Mouse (Mus musculus) heart, postnatal 25 days (tissue): ENCODE results near the gene Twist2. TPM values are rescaled to one million over a fixed set of nuclear protein-coding genes. Genes with fewer than 3 reads are reported as not detected.

ENCODE experiments used
- DNase-seq: peaks from one replicate; pipeline ENCODE4 v3.0.0; 2022; ENCODE audit warnings: low spot score
- intact Hi-C: fragments of 180-260 bp; cut with DNase I; formaldehyde crosslinking; loops from one replicate; pipeline ENCODE4 v1.15.1; 2025
- total RNA-seq, 2 experiments: library from RNA; stranded (reverse); gene quantifications; 2 replicates each; pipeline ENCODE4 v1.2.3; 2021

Gene Twist2
- 1 to 10 TPM; 1.2 to 1.9 TPM for total RNA-seq

DNA sequence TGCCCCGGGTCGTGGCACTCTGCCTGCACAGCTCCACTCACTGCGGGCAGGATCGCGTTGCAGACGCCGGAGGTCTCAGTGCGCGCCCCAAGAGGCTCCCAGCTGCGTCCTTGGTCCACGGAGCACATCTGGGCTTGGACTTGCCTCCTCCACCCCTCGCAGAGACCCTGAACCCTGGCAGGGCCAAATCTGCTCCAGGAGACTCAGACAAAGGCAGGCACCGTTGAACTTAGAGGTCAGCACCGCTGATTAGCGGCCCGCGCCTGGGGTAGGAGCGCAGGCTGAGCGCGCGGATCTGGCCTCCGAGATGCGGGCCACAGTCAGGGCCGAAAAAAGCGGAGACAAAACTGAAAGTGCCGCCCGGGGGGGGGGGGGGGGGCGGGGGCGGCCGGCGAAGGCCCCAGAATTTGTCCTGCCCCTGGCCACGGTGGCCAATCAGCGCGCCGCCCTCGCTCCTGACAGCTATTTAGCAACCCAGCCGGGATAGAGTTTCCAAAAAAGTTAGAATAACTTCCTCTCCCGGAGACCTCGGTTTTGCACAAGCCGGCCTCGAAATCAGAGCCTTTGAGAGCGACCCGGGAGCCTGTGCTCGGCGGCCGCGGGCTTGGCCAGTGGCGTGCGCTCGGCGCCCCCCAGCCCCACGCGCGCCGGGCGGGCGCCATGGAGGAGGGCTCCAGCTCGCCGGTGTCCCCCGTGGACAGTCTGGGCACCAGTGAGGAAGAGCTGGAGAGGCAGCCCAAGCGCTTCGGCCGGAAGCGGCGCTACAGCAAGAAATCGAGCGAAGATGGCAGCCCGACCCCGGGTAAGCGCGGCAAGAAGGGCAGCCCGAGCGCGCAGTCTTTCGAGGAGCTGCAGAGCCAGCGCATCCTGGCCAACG lies at the start of gene Twist2:
Gene Twist2 (plus strand): TSS at position 495 of the 877 bp plus-strand sequence.
- peak; percentile 63 for DNase-seq
- intact Hi-C loops: no loop called here

DNA sequence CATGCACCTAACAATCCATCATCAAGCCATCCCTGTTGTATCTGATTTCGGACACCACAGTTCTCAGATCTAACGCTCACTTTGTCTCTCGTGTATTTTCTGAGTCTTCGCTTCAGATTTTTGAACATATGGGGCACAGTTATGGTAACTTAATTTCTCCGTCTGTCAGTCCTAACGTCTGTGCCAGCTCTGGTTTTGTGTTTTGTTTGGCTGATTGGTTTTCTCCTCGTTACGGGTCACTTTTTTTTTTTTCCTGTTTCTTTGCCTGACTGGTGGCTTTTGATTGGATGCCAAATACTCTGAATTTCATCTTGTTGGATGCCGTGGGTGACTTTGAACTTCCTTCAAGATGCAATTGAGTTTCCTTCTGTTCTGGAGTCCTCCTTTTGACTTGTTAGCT lies 48.3 kb upstream of the Twist2 start:
- intact Hi-C loops: loop anchor here (10.0 kb wide), 1 partner anchor 178 kb away; no protein-coding TSS in a partner anchor
- DNase-seq: no peak

DNA sequence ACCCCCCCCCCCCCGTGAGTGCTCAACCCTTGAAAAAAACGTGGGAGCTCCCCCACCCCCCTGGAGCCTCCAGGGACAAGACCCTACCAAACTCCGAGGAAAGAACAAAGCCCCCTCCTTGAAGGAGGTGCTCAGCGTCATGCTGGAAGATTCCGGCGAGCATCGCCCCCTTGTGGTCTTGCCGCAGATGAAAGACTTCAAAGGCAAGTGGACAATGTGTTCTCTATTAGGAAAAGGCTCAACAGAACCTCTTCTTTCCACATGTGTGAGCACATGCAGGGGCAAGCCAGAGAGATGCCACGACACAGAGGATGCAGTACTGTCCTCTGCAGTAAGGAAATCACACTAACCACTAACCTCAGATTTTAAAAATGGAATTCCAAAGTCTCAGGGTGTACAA lies 46.2 kb upstream of the Twist2 start:
- intact Hi-C loops: loop anchor here (2.0 to 10.0 kb wide), 3 partner anchors 120 to 232 kb away; no protein-coding TSS in a partner anchor
- DNase-seq: peak; percentile 17

GRCm38 (mm10) chr1:91757292-91757691 lies 44.0 kb upstream of the Twist2 start:
- intact Hi-C loops: loop anchor here (10.0 kb wide), 1 partner anchor 182 kb away; no protein-coding TSS in a partner anchor

GRCm38 (mm10) chr1:91758143-91758542 lies 43.1 kb upstream of the Twist2 start:
- intact Hi-C loops: loop anchor here (10.0 kb wide), 1 partner anchor 183 kb away; no protein-coding TSS in a partner anchor
- DNase-seq: no peak

More at GRCm38 (mm10) chr1:91757292-91757691, 44.0 kb upstream of the Twist2 start:
- DNase-seq: no peak

DNA sequence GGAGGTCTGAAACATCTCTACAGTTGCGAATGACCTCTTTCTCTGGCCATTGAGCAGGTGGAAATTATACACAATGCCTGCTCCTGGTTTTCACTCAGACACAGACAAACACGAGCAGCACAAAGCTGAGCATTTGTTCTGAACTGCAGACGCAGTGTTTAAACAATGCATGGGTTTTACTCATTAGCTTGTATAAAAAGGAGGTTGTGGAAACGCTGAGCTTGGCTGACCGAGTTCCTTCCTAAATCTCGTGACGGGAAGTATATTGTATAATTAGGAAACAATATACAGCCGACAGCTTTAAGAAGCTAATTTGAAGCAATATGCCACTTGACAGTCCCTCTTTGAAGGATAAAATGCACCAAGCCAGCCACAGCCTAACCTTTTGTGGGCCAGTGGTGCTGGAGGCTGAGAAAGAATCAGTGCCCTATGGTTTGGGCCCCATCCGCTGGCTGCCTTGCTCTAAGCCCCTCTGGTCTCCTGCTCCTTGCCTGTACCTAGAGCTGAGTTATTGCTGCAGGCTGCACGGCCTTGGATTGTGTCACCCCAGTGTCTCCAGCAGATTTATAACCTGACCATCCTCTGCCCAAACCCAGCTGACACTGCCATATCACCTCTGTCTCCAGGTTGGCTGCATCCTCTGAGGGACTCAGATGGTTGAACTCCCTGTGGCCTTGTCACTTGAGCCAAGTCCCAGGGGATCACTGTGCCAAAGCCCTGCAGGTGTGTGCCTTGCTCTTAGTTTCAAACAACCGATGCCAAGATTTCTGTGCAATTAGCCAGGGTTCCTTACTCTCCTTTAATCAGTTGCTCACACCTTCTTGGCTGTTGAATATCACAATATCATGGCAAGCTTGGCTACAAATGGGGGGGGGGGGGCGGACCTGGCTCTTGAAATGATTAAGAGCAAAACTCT lies 42.4 kb upstream of the Twist2 start:
- intact Hi-C loops: loop anchor here (10.0 kb wide), 1 partner anchor 184 kb away; no protein-coding TSS in a partner anchor
- DNase-seq: no peak

DNA sequence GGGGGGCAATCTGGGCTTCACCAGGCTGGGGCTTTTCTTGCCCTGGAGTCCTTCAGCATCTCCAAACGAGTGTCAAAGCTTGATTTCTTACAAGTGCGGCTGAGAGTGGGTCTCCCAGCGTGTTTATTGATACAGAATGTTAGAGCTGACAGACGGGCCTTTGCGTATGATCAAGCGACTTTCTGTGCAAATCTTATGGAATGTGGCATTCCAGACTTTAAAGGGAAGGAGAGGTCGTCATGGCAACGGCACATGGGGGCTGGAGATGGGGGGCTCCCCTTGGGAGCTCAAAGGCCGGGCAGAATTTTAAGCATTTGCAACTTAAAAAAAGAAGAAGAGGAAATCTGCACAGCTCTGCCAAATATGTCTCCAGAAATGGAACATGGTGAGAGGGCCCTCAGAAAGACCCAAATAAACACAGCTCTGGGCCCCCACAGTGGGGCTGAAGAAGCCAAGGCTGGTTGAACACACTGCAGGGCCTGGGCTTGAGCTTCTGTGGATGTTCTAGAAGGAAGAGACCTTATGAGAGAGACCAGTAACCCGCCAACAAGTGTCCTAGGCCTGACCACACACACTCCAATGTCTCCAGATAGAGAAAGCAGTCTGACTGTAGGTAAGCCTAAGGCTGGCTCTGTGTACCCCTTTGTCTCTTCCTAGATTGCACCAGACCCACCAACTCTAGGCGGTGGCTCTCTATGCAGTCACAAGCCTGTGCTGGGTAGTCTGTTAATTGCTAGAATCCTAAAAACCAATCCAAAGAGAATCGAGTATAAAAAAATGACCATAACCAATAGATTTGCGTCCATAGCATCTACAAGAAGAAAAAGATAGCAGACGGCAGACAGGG lies 40.9 kb upstream of the Twist2 start:
- intact Hi-C loops: no loop called here
- DNase-seq: no peak

- no peak for DNase-seq
- intact Hi-C loops: no loop called here
These were observed 38.7 kb upstream of the Twist2 start for GRCm38 (mm10) chr1:91762528-91763091.

DNA sequence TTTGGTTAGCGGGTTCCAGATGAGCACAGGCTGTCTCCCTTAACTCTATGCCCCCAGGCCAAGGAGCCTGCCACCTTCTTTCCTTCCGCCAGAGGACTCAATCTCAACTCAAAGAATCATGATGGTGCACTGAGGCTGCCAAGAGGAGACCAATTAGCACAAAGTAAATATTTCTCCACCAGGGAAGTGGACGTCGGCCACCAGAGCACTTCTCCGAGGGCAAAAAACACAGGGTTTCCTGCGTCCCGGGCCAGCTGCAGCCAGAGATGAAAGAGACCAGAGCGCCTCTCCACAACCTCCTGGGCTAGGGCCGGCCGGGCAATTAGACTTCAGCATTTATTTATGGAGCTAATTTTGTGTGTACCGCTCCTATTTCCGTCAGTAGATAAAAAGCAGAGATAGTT lies 31.0 kb upstream of the Twist2 start:
- DNase-seq: no peak
- intact Hi-C loops: no loop called here

DNA sequence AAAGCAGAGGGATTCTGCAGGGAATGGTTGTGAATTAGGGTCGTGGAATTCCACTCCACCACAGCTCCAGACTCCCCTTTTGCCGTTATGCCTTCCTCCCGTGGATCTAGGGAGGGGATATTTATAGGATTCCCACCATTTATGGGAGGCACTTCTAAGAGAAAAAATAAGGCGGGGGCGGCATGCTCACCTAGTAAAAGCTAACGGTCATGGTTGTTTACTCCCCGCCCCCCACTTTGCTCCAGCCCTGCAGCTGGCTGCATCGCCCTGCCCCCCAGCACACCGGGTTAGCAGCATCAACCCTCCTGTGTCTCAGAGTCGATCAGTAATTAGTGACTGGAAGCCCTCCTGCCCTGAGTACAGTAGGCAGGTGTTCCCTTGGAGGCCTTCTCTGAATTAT lies 30.6 kb upstream of the Twist2 start:
- DNase-seq: no peak

DNA sequence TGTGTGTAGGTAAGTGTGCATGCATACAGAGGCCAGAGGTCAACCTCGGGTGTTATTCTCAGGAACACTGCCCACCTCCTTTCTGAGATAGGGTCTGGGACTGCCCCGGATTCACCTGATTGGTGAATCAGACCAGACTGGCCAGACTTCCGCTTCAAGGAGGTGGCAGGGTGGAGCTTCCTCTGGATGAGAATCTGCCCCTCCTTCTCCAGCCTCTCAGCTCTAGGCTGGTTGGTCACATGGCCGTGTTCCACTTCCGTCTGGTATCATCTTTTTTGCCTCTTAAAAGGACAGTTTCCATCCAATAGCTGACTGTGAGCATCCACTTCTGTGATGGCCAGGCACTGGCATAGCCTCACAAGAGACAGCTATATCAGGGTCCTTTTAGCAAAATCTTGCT lies 24.3 kb upstream of the Twist2 start:
- intact Hi-C loops: no loop called here
- DNase-seq: no peak

More for the DNA sequence above, 30.6 kb upstream of the Twist2 start:
- intact Hi-C loops: no loop called here

- no peak for DNase-seq
- intact Hi-C loops: no loop called here
These were observed 21.4 kb upstream of the Twist2 start for GRCm38 (mm10) chr1:91779819-91780218.

GRCm38 (mm10) chr1:91781182-91781581 lies 20.1 kb upstream of the Twist2 start:
- peak; percentile 50 for DNase-seq
- intact Hi-C loops: no loop called here

- DNase-seq: no peak
- intact Hi-C loops: no loop called here
These were observed 17.1 kb upstream of the Twist2 start for GRCm38 (mm10) chr1:91784162-91784561.

DNA sequence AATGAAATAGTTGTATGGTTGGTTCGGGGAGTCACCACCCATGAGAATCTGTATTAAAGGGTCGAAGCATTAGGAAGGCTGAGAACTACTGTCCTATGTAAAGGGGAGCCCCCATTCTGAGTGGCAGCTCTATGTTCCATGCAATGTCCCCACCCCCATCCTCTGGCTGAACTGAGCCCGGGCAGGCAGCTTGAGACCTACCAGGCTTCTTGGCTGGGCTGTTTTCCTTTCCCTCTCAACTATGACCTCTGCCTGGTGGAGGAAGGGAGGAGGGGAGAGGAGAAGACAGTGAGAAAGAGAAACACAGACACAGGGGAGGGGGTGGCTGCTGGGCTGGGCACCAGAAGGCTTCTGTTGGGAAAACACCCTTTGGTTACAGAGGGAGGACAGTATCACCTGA lies 1.9 kb upstream of the Twist2 start:
- DNase-seq: no peak
- intact Hi-C loops: no loop called here

DNA sequence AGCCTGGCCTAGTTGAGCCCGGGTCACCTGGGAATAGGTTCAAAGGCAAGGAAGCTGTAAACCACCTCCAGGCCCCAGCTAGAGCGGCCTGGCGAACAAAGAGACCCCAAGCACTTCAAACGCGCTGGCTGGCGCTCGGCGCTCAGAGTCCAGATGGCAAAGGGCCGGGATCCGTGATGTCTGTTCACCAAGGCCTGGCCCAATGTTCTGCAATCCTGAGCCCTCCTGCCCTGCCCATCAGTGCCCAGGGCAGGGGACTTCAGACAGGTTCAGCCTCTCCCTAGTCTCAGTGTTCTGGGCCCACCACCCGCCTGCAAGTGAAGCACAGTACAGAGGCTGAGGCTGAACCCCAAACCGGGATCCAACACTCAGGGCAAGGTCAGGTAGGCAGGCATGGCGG lies 913 bp upstream of the Twist2 start:
- intact Hi-C loops: no loop called here
- DNase-seq: no peak

- intact Hi-C loops: no loop called here
These were observed 644 bp downstream of the Twist2 start for GRCm38 (mm10) chr1:91801844-91802366.

GRCm38 (mm10) chr1:91802406-91803121 lies 1.3 kb downstream of the Twist2 start:
- intact Hi-C loops: no loop called here

More at GRCm38 (mm10) chr1:91801844-91802366, 644 bp downstream of the Twist2 start:
- no peak for DNase-seq

More at GRCm38 (mm10) chr1:91802406-91803121, 1.3 kb downstream of the Twist2 start:
- no peak for DNase-seq
